Mouse (Mus musculus): ENCODE measurements around the gene Cyp2ab1.

Cyp2ab1 gene

GRCm38 (mm10) chr16:20271339-20271738 is 53.9 kb downstream of the Cyp2ab1 start:
- DNase-seq (ENCODE audit: low read depth, low spot score) = no peak

- no peak for DNase-seq (ENCODE audit: low read depth, low spot score)
These were observed 60.1 kb downstream of the Cyp2ab1 start for GRCm38 (mm10) chr16:20265089-20265488.

Measured in ES-CJ7 (cell line).